Mouse (Mus musculus) lung, postnatal 25 days (tissue): ENCODE measurements around the gene Ttc21a.
A peak's percentile ranks its signal among the peaks of the same experiment; 100 is the strongest.

ENCODE experiments used
- DNase-seq: peaks from one replicate; pipeline ENCODE4 v3.0.0; 2022; ENCODE audit warnings: low spot score

Ttc21a gene

DNA sequence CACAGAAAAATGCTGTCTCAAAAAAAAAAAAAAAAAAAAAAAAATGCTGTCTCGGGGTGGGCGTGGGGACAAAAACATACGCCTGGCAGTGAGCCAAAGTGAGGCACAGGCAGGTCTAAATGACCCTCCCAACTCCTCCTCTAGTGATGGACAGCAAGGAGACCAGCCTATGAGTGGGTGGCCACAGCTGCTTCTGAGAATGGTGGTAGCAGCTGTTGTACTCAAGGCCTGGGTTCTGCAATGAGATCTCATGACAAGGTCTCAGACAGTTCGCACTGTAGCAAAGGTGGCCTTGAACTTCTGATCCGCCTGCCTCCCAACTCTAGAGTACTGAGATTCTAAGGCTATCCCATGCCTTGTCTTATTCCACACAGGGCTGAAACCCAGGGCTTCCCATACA, 4.0 kb downstream of the Ttc21a start:
- no peak for DNase-seq

DNA sequence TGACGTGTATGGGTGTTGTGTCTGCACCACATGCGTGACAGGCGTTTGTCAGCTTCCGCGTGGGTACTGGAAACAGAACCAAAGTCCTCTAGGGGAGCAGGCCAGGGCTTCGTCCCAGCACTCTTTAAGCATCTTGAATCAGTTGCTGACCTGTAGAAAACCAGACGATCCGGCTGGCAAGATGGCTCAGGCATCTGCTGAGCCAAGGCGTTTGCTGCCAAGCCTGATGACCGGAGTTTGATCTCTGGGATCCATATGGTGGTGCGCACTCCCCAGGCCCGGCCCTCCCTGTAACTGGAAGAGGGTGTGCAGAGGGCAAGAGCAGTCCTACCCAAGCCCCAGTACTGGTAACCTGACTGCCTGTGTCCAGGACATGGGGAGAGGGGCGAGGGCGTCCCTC, 4.5 kb downstream of the Ttc21a start:
- no peak for DNase-seq

DNA sequence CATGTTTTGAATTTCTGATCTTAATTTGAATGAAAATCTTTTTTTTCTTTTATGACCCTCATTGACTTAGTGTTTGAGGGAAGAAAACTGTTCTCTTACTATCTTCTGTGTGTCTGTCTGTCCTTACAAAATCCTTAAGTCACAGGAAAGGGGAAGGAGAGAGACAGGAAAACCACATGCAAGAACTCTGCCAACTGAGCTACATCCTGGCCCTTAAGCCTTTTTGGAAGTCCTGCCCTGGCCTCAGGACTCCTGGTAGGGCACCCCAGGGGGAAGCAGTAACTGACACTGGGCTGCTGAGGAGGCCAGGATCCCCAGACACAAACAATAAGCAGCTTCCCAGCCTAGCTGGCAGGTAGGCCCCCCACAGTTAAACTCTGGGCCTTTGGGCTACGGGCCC, 5.9 kb downstream of the Ttc21a start:
- no peak for DNase-seq

DNA sequence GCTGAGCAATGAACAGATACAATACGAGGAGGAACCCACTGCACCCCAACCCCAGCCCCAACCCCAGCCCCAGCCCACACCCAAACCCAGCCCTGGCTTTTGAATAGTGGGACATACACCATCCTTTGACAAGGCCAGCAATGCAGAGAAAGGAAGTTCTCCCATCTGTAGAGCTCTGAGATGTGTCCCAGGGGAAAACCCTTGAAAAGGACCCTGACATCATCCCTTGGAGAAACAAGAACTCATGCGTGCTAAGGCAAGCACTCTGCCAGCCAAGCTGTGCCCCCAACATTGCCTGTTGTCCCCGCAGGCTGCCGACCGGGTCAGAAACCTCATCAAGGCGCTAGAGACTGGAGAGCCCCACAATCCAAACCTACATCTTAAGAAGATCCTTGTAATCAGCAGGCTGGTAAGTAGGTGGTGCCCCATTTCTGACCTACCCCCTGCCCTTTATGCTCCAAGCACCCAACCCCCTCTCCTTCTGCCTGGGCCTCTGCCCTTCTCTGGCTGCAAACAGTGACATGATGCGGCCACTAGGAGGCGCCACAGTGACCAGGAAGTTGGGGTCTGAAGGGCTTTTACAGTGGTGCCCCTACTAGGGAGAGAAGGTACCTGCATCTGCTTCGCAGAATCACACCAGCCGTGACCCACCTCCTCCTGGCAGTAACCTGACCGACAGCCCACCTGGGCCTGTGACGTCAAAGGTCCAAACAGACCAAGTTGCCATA, 7.9 kb downstream of the Ttc21a start:
- DNase-seq, result no peak

DNA sequence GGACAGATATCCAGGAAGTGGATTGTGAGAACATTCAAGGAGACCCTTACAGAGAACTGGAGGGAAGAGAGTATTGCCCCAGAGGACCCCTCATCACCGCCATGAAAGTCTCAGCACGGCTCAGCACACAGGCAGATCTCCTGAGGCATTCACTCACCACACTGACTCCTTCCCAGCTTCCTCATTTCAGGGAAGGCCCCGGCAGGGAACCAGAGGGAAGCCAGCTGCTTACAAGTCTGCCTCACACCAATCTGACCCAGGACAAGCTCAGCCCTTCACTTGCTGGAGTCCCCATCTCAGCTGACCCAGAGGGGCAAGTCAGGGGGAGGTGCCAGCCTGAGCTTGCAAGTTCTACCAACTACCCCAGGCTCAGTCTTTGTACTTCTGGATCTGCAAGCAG, 11.4 kb downstream of the Ttc21a start:
- no peak for DNase-seq

DNA sequence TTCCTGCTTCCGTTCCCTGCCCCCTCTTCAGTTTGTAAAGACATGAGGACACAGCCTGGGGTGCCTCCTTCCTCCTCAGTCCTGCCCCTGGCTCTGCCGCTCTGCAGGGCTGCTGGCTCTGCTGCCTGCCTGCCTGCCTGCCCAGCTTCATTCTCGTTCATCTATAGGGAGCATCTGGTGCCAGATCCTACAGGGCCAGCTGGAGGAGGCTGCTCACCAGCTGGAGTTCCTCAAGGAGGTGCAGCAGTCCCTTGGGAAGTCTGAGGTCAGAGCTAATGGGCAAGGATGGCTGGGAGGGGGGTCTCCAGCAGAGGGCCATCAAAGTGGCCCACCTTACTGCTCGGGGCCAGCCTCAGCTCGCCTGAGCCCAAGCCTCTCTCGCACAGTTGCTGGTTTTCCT, 13.0 kb downstream of the Ttc21a start:
- DNase-seq, result no peak

DNA sequence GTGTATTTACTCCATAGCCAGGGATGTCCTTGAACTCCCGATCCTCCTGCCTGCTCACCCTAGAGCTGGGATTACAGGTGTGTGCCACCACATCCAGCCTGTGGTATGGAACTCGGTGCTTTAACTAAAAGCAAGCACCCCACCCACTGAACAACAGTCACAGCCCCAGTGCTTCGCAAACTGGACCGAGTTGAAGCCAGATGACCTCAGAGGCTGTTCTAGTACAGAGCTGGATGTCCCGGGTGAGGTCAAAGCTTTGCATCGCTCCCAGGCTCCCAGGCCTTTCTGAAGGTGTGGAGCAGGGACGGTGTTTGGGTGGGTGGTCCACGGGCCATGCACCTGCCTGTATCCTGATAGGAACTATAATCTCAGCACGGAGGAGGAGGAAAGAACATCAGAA, 14.0 kb downstream of the Ttc21a start:
- no peak for DNase-seq

DNA sequence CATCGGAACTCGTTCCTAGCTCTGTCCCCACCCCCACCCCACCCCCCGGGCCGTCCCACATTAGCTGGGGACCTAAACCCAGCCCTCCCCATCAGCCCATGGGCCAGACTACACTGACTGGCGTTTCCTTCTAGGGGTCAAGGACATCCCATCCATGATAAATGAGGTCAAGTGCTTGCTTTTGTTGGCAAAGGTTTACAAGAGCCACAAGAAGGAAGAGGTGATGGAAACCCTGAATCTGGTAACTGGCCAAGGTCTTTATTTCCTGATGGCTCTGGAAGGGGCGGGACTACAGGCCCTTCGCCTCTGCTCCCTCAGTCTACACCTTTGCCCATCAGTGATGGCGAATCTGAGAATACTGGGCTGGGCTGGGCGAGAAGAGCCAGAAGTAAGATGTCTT, 21.4 kb downstream of the Ttc21a start:
- DNase-seq, result no peak

DNA sequence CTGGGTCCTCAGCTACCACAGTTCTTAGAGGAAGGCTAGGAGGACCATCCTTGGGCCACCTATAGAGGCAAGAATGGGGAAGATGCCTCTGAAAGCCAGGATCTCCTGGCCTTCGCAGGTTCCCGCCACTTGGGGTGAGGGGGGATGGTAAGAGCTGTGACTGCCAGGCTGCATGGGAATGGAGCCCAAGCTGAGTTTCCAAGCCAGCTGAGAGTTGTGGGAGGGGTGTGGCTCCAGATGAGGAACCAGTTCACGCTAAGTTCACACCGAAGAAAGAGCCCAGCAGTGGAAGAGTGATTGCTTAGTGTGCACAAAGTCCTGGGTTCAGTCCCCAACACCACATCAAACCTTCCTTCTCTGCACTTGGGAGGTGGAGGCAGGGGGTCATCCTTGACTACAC, 24.8 kb downstream of the Ttc21a start:
- no peak for DNase-seq

DNA sequence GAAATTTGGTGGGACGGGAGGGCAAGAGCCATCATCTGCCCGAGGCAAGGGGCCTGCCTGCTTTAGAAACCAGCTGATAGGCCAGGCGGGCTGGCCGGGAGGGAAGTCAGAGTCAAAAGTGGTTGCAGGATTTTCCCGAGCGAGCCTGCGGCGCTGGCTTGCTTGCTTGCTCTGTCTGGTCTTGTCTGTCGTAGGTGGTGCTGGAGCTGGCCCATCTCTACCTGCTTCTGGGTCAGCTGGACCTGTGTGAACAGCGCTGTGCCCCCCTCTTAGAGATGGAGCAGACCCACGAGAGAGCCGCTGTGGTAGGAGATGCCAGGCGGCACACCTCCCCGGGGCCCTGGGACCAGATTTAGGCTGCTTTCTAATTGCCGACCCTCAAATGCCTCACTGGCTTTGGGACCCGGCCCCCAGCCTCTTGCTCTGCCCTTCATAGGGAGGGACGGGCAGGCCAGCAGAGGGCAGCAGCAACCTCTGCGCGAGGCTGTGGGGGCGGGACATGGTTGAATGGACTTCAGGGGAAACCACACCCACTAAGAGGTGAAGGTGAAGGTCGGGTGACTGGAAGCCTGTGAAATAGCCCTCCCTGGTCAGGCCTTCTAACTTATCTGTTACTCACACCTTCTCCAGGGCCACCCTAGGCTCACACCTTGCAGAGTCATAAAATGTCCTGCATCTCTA, 25.7 kb downstream of the Ttc21a start:
- peak; percentile 86 for DNase-seq

DNA sequence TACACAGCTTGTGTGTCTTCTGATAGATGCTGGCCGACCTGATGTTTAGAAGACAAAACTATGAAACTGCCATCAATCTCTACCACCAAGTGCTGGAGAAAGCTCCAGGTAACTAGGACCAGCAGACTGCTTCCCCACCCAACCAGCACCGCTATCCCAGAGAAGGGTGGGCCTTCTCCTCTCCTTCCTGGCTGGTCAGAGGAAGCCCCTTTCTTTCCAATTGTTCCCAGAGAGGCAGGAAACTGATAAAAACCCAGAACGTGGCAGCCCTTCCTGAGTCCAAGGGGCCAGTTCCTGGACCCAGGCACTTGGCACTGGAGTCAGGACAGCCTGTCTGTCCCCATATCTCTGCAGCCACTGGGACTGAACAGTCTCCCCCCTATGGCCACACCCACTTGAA, 26.8 kb downstream of the Ttc21a start:
- peak; percentile 86 for DNase-seq

DNA sequence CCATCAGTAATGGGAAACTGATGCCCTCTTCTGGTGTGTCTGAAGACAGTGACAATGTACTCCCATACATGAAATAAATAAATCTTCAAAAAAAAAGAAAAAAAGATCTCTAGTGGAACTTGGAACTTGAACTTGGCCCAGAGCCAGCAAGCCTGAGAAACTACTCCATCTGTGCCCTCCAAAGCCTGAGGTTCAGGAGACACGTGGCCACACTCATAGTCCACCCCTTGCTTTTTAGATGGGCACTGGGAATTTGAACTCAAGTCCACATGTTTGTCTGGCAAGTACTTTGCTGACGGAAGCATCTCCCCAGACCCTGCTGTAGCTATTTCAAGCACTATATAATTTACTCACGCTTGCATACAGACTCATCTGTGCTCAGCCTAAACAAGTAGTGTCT, 27.8 kb downstream of the Ttc21a start:
- DNase-seq, result no peak

DNA sequence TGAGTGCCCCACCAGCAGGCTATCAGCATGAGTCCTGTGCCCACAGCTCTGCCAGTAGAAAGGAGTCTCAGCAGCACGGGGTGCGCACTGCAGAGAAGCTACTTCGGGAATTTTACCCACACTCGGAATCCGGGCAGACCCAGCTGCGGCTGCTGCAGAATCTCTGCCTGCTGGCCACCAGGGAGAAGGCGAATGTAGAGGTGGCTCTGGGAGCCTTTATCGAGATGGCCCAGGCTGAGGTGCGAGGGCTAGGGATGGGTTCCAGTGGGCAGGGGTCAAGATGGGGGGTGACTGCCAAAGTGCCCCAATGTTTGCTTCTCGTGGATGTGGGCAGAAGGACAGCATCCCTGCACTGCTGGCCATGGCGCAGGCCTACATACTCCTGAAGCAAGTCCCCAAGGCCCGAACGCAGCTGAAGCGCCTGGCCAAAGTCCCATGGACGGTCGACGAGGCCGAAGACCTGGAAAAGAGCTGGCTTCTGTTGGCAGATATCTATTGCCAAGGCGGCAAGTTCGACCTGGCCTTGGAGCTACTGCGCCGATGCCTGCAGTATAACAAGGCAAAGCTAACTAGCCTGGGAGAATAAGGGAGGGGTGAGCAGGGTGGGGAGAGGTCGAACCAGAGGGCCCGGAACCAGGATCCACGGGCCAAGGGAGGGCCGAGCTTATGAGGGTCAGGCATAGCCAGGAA, 29.0 kb downstream of the Ttc21a start:
- no peak for DNase-seq

DNA sequence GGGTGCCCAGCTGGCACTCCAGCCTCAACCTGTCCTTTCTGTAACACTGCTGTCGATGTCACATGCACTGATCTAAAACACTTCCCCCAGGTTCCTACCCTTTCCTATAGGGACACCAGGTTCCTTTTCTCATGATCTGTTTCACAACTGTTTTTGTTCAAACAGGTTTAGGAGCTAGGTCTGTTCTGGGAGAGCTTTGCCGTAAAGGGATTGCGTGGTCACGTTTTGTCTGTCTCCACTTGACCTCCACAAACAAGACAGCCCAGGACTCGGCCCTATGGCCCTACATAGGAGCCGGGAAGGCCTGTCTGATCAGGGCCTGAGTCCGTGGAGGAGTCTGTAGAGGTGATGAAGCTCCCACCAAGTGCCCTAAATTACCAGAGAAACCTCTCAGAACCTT, 32.4 kb downstream of the Ttc21a start:
- DNase-seq, result no peak

DNA sequence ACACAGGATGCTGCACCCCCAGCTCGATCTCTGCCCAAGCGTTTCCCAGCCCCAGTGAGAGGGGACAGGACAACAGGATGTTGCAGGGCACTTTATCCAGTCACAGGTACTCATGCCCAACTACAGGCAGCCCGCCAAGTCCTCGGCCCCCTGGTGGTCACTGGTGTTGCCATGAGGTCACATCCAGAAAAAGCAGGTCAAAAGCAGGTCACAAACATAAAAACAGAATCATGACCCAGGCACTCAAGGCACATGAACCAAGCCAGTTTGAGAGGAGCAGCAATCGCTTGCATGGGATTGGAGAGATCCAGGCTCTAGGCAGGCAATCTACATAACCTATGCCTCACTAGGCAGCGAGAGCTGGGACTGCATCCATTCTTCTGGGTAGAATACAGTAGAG, 32.8 kb downstream of the Ttc21a start:
- peak; percentile 76 for DNase-seq

DNA sequence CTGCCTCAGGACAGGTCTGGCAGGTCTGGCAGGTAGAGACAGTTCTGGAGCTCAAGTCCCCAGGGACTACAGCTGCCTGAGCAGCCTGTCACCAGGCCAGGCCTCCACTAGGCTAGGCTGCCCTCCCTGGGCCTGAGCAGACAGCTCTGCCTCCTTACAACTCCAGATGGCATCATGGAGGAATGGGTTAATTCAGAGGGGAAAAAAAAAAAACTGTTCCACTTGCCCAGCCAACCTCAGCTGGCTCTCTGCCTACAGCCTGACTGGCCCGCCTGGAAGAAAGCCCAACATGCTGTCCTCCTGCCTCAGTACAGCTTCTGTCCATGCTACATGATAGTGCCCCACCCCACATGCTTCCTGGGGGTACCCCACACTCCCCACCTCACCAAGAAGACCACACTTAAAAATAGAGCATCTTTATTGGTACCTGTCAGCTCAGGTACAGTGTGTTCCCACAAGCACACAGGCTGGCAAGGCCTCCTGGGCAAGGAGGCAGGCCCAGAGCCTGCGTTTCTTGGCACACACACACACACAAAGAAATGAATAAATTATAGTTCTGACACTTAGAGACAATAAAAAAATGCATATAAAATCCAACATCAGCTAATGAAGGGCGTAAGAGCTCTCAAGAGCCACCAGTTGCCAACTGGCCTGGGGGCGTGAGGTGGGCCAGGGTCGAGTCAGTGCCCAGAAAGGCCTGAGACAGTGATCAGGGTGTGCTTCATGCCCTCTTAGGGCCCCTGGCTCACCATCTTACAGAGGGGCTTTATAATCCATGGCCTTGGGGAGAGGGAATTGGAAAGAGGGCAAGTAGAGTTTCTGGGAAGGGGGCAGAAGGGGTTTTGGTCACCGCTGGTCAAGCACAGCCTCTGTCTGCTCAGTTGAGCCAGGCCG, 33.6 kb downstream of the Ttc21a start:
- no peak for DNase-seq

DNA sequence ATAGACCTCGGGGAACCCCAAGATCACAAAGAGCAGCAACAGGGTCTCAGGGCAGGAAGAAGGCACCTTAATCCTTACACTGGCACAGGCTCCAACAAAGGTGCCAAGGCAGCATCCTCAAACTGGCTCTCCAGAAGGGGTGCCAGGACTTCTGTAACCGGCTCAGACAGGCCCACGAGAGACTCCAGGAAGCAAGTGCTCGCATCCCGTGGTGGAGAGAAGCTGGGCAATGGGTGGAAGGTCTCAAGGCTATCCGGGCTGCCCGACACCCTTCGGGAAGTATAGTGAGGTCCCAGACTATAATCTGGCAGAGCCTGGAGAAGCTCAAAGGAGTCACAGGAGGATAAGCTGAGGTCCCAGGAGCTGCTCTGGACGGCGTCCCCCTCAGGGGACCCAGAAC, 34.8 kb downstream of the Ttc21a start:
- no peak for DNase-seq

DNA sequence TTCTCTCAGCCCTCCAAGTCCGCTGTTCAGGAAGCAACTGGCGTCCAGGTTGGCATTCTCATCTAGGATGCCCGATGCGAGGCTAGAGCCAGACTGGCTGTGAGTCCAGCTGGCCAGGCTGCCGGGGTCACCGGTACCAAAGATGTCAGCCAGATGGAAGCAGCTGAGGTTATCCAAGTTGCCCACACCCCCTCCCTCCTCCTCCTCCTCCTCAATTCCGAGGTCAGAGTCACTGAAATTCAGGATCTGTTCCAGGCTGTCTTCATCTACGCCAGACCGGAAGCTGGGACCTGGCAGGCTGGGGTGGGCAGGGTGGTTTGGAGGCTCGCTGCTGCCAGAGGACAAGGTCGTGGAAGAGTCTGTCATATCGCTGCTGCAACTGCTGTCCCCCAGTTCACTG, 35.2 kb downstream of the Ttc21a start:
- no peak for DNase-seq

DNA sequence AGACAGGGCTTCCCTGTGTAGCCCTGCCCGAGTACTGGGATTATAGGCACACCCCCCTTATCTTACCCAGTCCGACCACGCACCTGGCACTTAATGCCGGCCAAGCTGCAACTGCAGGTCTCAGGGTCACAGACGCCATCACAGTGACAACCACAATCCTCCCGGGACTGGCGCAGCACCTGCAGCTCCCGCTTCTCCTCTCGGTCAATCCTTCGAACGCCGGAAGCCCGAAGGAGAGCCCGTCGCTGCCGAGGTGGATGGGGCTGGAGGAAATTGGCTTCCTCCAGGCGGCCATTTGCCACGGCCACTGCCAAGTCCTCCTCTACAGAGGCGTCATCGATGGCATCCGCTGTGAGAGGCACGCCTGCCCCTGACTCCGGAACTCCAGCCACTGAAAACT, 35.9 kb downstream of the Ttc21a start:
- DNase-seq, result no peak

DNA sequence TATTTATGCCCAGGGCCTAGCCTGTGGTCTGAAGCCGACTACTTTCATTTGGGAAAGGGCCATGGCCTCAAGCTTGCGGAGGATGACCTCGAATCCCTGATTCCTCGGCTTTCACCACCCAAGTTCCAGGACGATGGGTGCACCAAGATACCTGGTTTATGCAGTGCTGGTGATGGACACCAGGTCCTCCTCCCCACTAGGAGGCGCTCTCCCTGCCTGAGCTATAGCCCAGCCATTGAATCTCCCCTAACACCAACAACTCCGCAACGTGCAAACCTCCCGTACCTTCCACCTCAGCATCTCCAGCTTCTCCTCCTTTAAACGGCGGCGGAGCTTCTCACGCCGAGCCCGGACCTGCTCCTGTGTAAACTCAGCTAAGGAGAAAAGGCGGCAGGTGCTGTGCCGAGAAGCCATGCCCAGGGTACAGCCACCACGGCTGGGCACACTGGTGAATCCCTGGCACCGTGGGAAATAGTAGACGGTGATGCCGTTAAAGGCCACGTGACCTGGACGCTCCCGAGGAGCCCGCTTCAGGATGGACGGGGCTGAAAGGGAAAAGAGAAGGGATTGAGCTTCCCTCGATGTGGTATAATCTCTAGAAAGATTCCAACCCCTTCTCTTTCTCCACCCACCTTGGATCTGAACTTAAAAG, 36.6 kb downstream of the Ttc21a start:
- DNase-seq, result no peak

DNA sequence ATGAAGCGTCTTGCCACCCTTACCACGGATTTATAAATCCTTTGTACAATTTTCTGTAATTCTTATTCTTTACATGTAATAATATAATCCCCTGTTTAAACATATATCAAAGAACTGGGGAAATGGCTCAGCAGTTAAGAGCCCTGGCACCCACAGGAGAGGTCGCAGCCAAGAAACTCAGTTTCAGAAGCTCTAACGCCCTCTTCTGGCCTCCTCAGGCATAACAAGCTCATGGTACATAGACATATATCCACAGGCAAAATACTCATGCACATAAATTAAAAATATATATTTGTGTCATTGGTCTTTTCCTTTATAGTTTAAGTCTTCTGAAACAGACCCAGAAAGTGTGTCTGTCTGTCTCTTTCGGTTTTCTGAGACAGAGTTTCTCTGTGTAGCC, 37.2 kb downstream of the Ttc21a start:
- DNase-seq, result no peak

DNA sequence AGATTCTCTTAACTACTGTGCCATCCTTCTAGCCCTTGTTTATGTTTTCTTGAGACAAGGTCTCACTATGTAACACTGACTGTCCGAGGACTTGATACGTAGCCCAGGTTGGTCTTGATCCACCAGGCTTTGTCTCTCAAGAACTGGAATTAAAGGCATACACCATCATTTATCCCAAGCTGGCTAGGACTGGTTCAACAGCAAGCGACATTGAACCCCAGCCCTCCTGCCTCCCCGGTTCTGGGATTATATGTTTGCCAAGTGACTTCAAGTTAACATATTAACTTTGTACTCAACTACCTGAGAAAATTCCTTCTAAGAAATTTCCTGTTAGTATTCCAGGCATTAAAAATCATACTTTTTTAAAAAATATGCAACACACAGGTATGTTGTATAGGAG, 37.9 kb downstream of the Ttc21a start:
- no peak for DNase-seq
